ENCODE assay signal across 28 mouse cellular contexts in the genomic region with DNA sequence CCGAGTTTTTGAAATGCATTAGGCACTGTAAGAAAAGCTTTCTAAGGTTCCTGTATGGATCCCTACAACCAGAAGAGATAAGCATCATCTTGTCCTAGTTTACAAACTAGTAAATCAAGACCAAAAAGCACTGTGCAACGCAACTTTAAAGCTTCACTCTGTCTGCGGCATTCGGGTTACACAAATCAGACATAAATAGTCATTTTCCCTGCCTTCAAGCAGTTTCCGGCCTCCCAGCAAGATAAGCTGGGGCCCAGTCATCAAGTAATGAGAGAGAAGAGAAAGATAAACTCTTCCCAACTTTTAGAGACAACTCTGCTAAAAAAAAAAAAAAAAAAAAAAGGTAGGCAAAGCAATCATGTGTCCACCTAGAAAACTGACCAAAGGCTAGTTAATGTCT. TPM values are rescaled to one million over a fixed set of nuclear protein-coding genes. Genes with fewer than 3 reads are reported as not detected.
DNase-seq lines count a peak whose midpoint lies in the region; ATAC-seq lines count a peak whose summit lies in the region.
"Had no signal": no experiment of that assay in that cellular context is flagged by ENCODE, and none has a peak within 500 bp of the region (broad histone marks: within the 10 kb centered on the region; RNA-seq: fewer than 3 reads in every experiment).

No protein-coding gene starts in this region.

- peak overlapping the region; percentile 26 for H3K4me3 ChIP-seq in megakaryocyte, embryonic 14.5 days (replicated peaks)
- H3K4me3 ChIP-seq in intestine, embryonic 16.5 days (ENCODE audit: low read length), result no peak overlapping the region
- H3K4me3 ChIP-seq: embryonic facial prominence, embryonic 10.5 days; embryonic facial prominence, embryonic 13.5 days; erythroblast, embryonic 14.5 days; forebrain, embryonic 12.5 days; forebrain, embryonic 15.5 days; heart, embryonic 10.5 days; heart, embryonic 13.5 days; intestine, embryonic 15.5 days had no signal

- no peaks in the 10 kb centered on the region for H3K9me3 ChIP-seq in megakaryocyte, embryonic 14.5 days
- H3K9me3 ChIP-seq in intestine, embryonic 16.5 days (ENCODE audit: control insufficient read depth, low read length), result no peaks in the 10 kb centered on the region
- H3K9me3 ChIP-seq: embryonic facial prominence, embryonic 10.5 days; embryonic facial prominence, embryonic 13.5 days; forebrain, embryonic 12.5 days; forebrain, embryonic 15.5 days; heart, embryonic 10.5 days; heart, embryonic 13.5 days; intestine, embryonic 15.5 days had no signal

- peaks cover 54% of the 10 kb centered on the region for H3K4me1 ChIP-seq in megakaryocyte, embryonic 14.5 days
- no peaks in the 10 kb centered on the region for H3K4me1 ChIP-seq in intestine, embryonic 16.5 days (ENCODE audit: control insufficient read depth, insufficient read depth, low read length)
- H3K4me1 ChIP-seq: embryonic facial prominence, embryonic 10.5 days; embryonic facial prominence, embryonic 13.5 days; forebrain, embryonic 12.5 days; forebrain, embryonic 15.5 days; heart, embryonic 10.5 days; intestine, embryonic 15.5 days had no signal

- no peaks in the 10 kb centered on the region for H3K36me3 ChIP-seq in megakaryocyte, embryonic 14.5 days (replicated peaks; ENCODE audit: low read length)
- no peaks in the 10 kb centered on the region for H3K36me3 ChIP-seq in intestine, embryonic 16.5 days (ENCODE audit: control insufficient read depth, insufficient read depth, low read length)
- H3K36me3 ChIP-seq: embryonic facial prominence, embryonic 10.5 days; embryonic facial prominence, embryonic 13.5 days; forebrain, embryonic 12.5 days; forebrain, embryonic 15.5 days; heart, embryonic 10.5 days; heart, embryonic 13.5 days; intestine, embryonic 15.5 days had no signal

- no peak for ATAC-seq in megakaryocyte, adult 5-6 weeks (ENCODE audit: poor library complexity, severe bottlenecking)
- peak; percentile 50; the same call in 1 of the 2 replicates for ATAC-seq in common myeloid progenitor, adult 5-6 weeks (replicated peaks; ENCODE audit: low read depth, poor library complexity, severe bottlenecking)
- 0 out of 2 replicates have a peak, but pooled peaks have one; percentile 32 for ATAC-seq in megakaryocyte progenitor cell, adult 5-6 weeks (replicated peaks; ENCODE audit: poor library complexity)
- ATAC-seq in intestine, embryonic 16.5 days, result no peak
- ATAC-seq: forebrain, embryonic 15.5 days; hindbrain, postnatal 0 days; intestine, embryonic 15.5 days; Patski had no signal

- 46% methylated on average over 5 of the region's 5 CpGs for WGBS in intestine, embryonic 16.5 days

- H3K27ac ChIP-seq in intestine, embryonic 16.5 days (ENCODE audit: low read length), result no peak overlapping the region
- H3K27ac ChIP-seq: embryonic facial prominence, embryonic 10.5 days; embryonic facial prominence, embryonic 13.5 days; forebrain, embryonic 12.5 days; forebrain, embryonic 15.5 days; heart, embryonic 10.5 days; heart, embryonic 13.5 days; hindbrain, embryonic 14.5 days; hindbrain, postnatal 0 days; intestine, embryonic 15.5 days had no signal

- H3K4me2 ChIP-seq in intestine, embryonic 16.5 days (ENCODE audit: low read depth, low read length), result no peak overlapping the region
- H3K4me2 ChIP-seq: embryonic facial prominence, embryonic 13.5 days; forebrain, embryonic 12.5 days; forebrain, embryonic 15.5 days; heart, embryonic 13.5 days; hindbrain, embryonic 14.5 days; intestine, embryonic 15.5 days had no signal

- no peaks in the 10 kb centered on the region for H3K27me3 ChIP-seq in megakaryocyte, embryonic 14.5 days (replicated peaks)
- no peaks in the 10 kb centered on the region for H3K27me3 ChIP-seq in intestine, embryonic 16.5 days (replicated peaks; ENCODE audit: control insufficient read depth, insufficient read depth, low read length)
- H3K27me3 ChIP-seq: embryonic facial prominence, embryonic 13.5 days; forebrain, embryonic 12.5 days; forebrain, embryonic 15.5 days; heart, embryonic 13.5 days; intestine, embryonic 15.5 days; Patski had no signal

- DNase-seq in cerebellum, postnatal 14 days, result no peak
- DNase-seq: adrenal gland, postnatal 10 days; adrenal gland, postnatal 36 days; B cell, adult 2 months; cerebellum, adult 18-20 months; cerebellum, adult 9-10 months; cerebellum, postnatal 25 days; embryo, embryonic 11 days; gastrocnemius, postnatal 25 days; heart, adult 18-20 months; heart, postnatal 14 days; heart, postnatal 4 days had no signal

- no peak overlapping the region for H3K9ac ChIP-seq in intestine, embryonic 16.5 days (ENCODE audit: low read depth, low read length)
- H3K9ac ChIP-seq: embryonic facial prominence, embryonic 13.5 days; forebrain, embryonic 12.5 days; forebrain, embryonic 15.5 days; heart, embryonic 13.5 days; hindbrain, embryonic 14.5 days; intestine, embryonic 15.5 days had no signal

RNA-seq across cellular contexts. Expression of a gene that starts 19.6 kb away (rescaled TPM):
- polyA plus RNA-seq in megakaryocyte, embryonic 14.5 days (2012; ENCODE audit: insufficient read depth, low replicate concordance), result 1.7 TPM in 1 of 2 replicates, not detected in the other
- 6.7 and 10.8 TPM in 2 replicates for total RNA-seq in megakaryocyte, adult 5-6 weeks (2015)
- 6.8 and 8.8 TPM in 2 replicates for total RNA-seq in megakaryocyte, adult 5-6 weeks (2017)
- total RNA-seq in common myeloid progenitor, adult 5-6 weeks (2017), result 34.4 and 35.4 TPM in 2 replicates
- 5.5 and 13.9 TPM in 2 replicates for total RNA-seq in megakaryocyte progenitor cell, adult 5-6 weeks (2015)
- 6.6 and 17.1 TPM in 2 replicates for total RNA-seq in megakaryocyte progenitor cell, adult 5-6 weeks (2017)
- polyA plus RNA-seq in intestine, embryonic 16.5 days (2015; fragmentation: Nextera tagmentation; extraction: Ambion mirVana), result 2.1 and 2.4 TPM in 2 replicates

Comparison
In these comparisons a context has a peak if more than half of its experiments do, and no peak if none do; other contexts are left out.
1. ATAC-seq: peak in common myeloid progenitor, adult 5-6 weeks (single experiment) and megakaryocyte progenitor cell, adult 5-6 weeks (single experiment); none in megakaryocyte, adult 5-6 weeks (single experiment) and intestine, embryonic 16.5 days (single experiment).